Mouse (Mus musculus) intestine, postnatal 0 days (tissue): ENCODE measurements around the gene Fam217b. TPM values are rescaled to one million over a fixed set of nuclear protein-coding genes. Genes with fewer than 3 reads are reported as not detected.

Source experiments
- ATAC-seq: fragments of 200-750 bp; cut with Nextera tagmentation; 2 replicates; pipeline ENCODE4 v1.8.0; 2017; ENCODE audit warnings: mild to moderate bottlenecking, moderate TSS enrichment, moderate library complexity
- H3K27ac ChIP-seq: fragments of 300-500 bp; sonication (generic); 2 replicates; pipeline ENCODE4 v1.5.1; 2014; ENCODE audit warnings: mild to moderate bottlenecking, low read depth, low read length, moderate library complexity
- H3K27me3 ChIP-seq: fragments of 300-500 bp; sonication (generic); replicated peaks from 2 replicates; pipeline ENCODE4 v1.6.1; 2014; ENCODE audit warnings: low read length, mixed read lengths; ENCODE audit not compliant: control insufficient read depth, insufficient read depth
- H3K36me3 ChIP-seq: fragments of 300-500 bp; sonication (generic); 2 replicates; pipeline ENCODE4 v1.6.1; 2014; ENCODE audit warnings: mild to moderate bottlenecking, moderate library complexity; ENCODE audit not compliant: control insufficient read depth, insufficient read depth
- H3K4me1 ChIP-seq: fragments of 300-500 bp; sonication (generic); replicated peaks from 2 replicates; pipeline ENCODE4 v1.6.1; 2014; ENCODE audit warnings: antibody characterized with exemption, low read length, mixed read lengths; ENCODE audit not compliant: control insufficient read depth, insufficient read depth
- H3K4me2 ChIP-seq: fragments of 300-500 bp; sonication (generic); replicated peaks from 2 replicates; pipeline ENCODE4 v1.6.1; 2014; ENCODE audit warnings: low read depth, mild to moderate bottlenecking, moderate library complexity
- H3K4me3 ChIP-seq: fragments of 300-500 bp; sonication (generic); 2 replicates; pipeline ENCODE4 v1.5.1; 2014; ENCODE audit warnings: low read depth, low read length
- H3K9ac ChIP-seq: fragments of 300-500 bp; sonication (generic); 2 replicates; pipeline ENCODE4 v1.6.1; 2014; ENCODE audit warnings: mild to moderate bottlenecking, low read depth, low read length
- H3K9me3 ChIP-seq: fragments of 300-500 bp; sonication (generic); 2 replicates; pipeline ENCODE4 v1.6.1; 2016; ENCODE audit warnings: mixed run types; ENCODE audit not compliant: control insufficient read depth
- CTCF ChIP-seq: sonication (generic); IDR thresholded peaks from 2 replicates; pipeline ENCODE4 v1.5.1; 2016; ENCODE audit warnings: low read depth, mild to moderate bottlenecking, control low read depth, antibody characterized with exemption, moderate library complexity
- WGBS: fragments of 180-500 bp; shearing (Covaris S2); extraction: QIAGEN DNeasy Blood & Tissue Kit; methylation state at CpG from one replicate; pipeline ENCODE4 v1.1.7; 2014; 5-methylcytosine and 5-hydroxymethylcytosine counted together
- polyA plus RNA-seq: library from polyadenylated mRNA; unstranded; fragments of >200 nt; fragmentation: Nextera tagmentation; extraction: Ambion mirVana; gene quantifications from 2 replicates; pipeline ENCODE4 v1.2.1, GENCODE M21; 2015

The Fam217b gene
- polyA plus RNA-seq, 1 experiment from 2014 or later: 2.5 TPM

- H3K9ac ChIP-seq: no peak overlapping the region
- H3K27ac ChIP-seq: no peak overlapping the region
- TF ChIP-seq CTCF: no peak
- peak overlapping the region; percentile 91 for H3K4me2 ChIP-seq
- H3K4me3 ChIP-seq: peak overlapping the region; percentile 64; the same call in 1 of the 2 replicates
- 0 out of 2 replicates have a peak, but pooled peaks cover 2% of the 10 kb centered on the region for H3K4me1 ChIP-seq
- ATAC-seq: no peak
- H3K9me3 ChIP-seq: no peaks in the 10 kb centered on the region
- H3K27me3 ChIP-seq: peaks cover 4% of the 10 kb centered on the region; the same call in 1 of the 2 replicates
- H3K36me3 ChIP-seq: no peaks in the 10 kb centered on the region
- 68% methylated on average over 13 of the region's 13 CpGs for WGBS
Observed at GRCm38 (mm10) chr2:178413081-178413480, 1.2 kb upstream of the Fam217b start.

GRCm38 (mm10) chr2:178413481-178414260 lies 653 bp upstream of the Fam217b start:
- TF ChIP-seq CTCF: no peak
- Histone ChIP-seq H3K4me1 (0 out of 2 replicates have a peak, but pooled peaks cover 2% of the 10 kb centered on the region), H3K27ac (no peak overlapping the region), H3K36me3 (no peaks in the 10 kb centered on the region), H3K27me3 (peaks cover 4% of the 10 kb centered on the region; the same call in 1 of the 2 replicates), H3K4me3 (peak overlapping the region; percentile 64), H3K9ac (peak overlapping the region; percentile 54), H3K9me3 (no peaks in the 10 kb centered on the region), H3K4me2 (peak overlapping the region; percentile 91)
- 14% methylated on average over 75 of the region's 75 CpGs for WGBS
- ATAC-seq: peak; percentile 55

- H3K4me2 ChIP-seq: peak overlapping the region; percentile 91
- 40% methylated on average over 3 of the region's 3 CpGs for WGBS
- ATAC-seq: no peak
- H3K27ac ChIP-seq: no peak overlapping the region
- peak overlapping the region; percentile 64; the same call in 1 of the 2 replicates for H3K4me3 ChIP-seq
- no peaks in the 10 kb centered on the region for H3K9me3 ChIP-seq
- no peak for TF ChIP-seq CTCF
- 0 out of 2 replicates have a peak, but pooled peaks cover 1% of the 10 kb centered on the region for H3K36me3 ChIP-seq
- H3K9ac ChIP-seq: no peak overlapping the region
- H3K27me3 ChIP-seq: peaks cover 4% of the 10 kb centered on the region; the same call in 1 of the 2 replicates
- 0 out of 2 replicates have a peak, but pooled peaks cover 2% of the 10 kb centered on the region for H3K4me1 ChIP-seq
Observed at GRCm38 (mm10) chr2:178415150-178415448, 775 bp downstream of the Fam217b start.

- Histone ChIP-seq H3K27ac (no peak overlapping the region), H3K9ac (no peak overlapping the region), H3K4me2 (no peak overlapping the region), H3K4me1 (0 out of 2 replicates have a peak, but pooled peaks cover 2% of the 10 kb centered on the region), H3K4me3 (no peak overlapping the region), H3K9me3 (no peaks in the 10 kb centered on the region), H3K36me3 (0 out of 2 replicates have a peak, but pooled peaks cover 6% of the 10 kb centered on the region), H3K27me3 (peaks cover 7% of the 10 kb centered on the region; the same call in 1 of the 2 replicates)
- no peak for TF ChIP-seq CTCF
- no peak for ATAC-seq
- WGBS: 61% methylated on average over 13 of the region's 13 CpGs
Observed at GRCm38 (mm10) chr2:178416427-178416826, 2.1 kb downstream of the Fam217b start.

- Histone ChIP-seq H3K27me3 (peaks cover 7% of the 10 kb centered on the region; the same call in 1 of the 2 replicates), H3K9ac (no peak overlapping the region), H3K36me3 (0 out of 2 replicates have a peak, but pooled peaks cover 6% of the 10 kb centered on the region), H3K9me3 (no peaks in the 10 kb centered on the region), H3K4me3 (no peak overlapping the region), H3K4me1 (0 out of 2 replicates have a peak, but pooled peaks cover 2% of the 10 kb centered on the region), H3K27ac (no peak overlapping the region), H3K4me2 (no peak overlapping the region)
- no peak for ATAC-seq
- 70% methylated on average over 4 of the region's 4 CpGs for WGBS
- no peak for TF ChIP-seq CTCF
Observed at GRCm38 (mm10) chr2:178416970-178417369, 2.6 kb downstream of the Fam217b start.

- WGBS: 88% methylated on average over 9 of the region's 9 CpGs
- TF ChIP-seq CTCF: no peak
- H3K27ac ChIP-seq: no peak overlapping the region
- H3K4me3 ChIP-seq: no peak overlapping the region
- H3K9ac ChIP-seq: no peak overlapping the region
- H3K9me3 ChIP-seq: no peaks in the 10 kb centered on the region
- H3K4me1 ChIP-seq: no peaks in the 10 kb centered on the region
- no peak for ATAC-seq
- 0 out of 2 replicates have a peak, but pooled peaks cover 3% of the 10 kb centered on the region for H3K27me3 ChIP-seq
- no peak overlapping the region for H3K4me2 ChIP-seq
- 0 out of 2 replicates have a peak, but pooled peaks cover 6% of the 10 kb centered on the region for H3K36me3 ChIP-seq
Observed at GRCm38 (mm10) chr2:178420576-178420975, 6.3 kb downstream of the Fam217b start.
